Mouse (Mus musculus) heart, embryonic 16.5 days (tissue): ENCODE data around the gene Tmem214. TPM values are rescaled to one million over a fixed set of nuclear protein-coding genes. Genes with fewer than 3 reads are reported as not detected.
"Not testable (repeated sequence)": the region's sequence is repeated elsewhere in the genome, so short reads cannot be mapped to it uniquely, and the experiment has no call there.

Source experiments
- ATAC-seq: fragments of 200-750 bp; cut with Nextera tagmentation; replicated peaks from 2 replicates; pipeline ENCODE4 v1.8.0; 2017; ENCODE audit warnings: moderate number of reproducible peaks; ENCODE audit not compliant: insufficient read depth, low FRiP score; ENCODE audit errors: extremely low read depth
- H3K27ac ChIP-seq: fragments of 300-500 bp; sonication (generic); 2 replicates; pipeline ENCODE4 v1.5.1; 2014; ENCODE audit warnings: mild to moderate bottlenecking, low read length, control low read depth, moderate library complexity
- H3K27me3 ChIP-seq: fragments of 300-500 bp; sonication (generic); 2 replicates; pipeline ENCODE4 v1.6.1; 2014; ENCODE audit warnings: low read length, mixed read lengths; ENCODE audit not compliant: control insufficient read depth, insufficient read depth
- H3K36me3 ChIP-seq: fragments of 300-500 bp; sonication (generic); 2 replicates; pipeline ENCODE4 v1.6.1; 2014; ENCODE audit not compliant: control insufficient read depth, insufficient read depth
- H3K4me1 ChIP-seq: fragments of 300-500 bp; sonication (generic); 2 replicates; pipeline ENCODE4 v1.6.1; 2014; ENCODE audit warnings: low read length, mixed read lengths; ENCODE audit not compliant: control insufficient read depth, insufficient read depth
- H3K4me2 ChIP-seq: fragments of 300-500 bp; sonication (generic); 2 replicates; pipeline ENCODE4 v1.6.1; 2014; ENCODE audit warnings: low read depth, mild to moderate bottlenecking, control low read depth, low read length
- H3K4me3 ChIP-seq: fragments of 300-500 bp; sonication (generic); 2 replicates; pipeline ENCODE4 v1.5.1; 2014; ENCODE audit warnings: mild to moderate bottlenecking, control low read depth, low read length
- H3K9ac ChIP-seq: fragments of 300-500 bp; sonication (generic); 2 replicates; pipeline ENCODE4 v1.6.1; 2014; ENCODE audit warnings: low read length, control low read depth
- H3K9me3 ChIP-seq: fragments of 300-500 bp; sonication (generic); replicated peaks from 2 replicates; pipeline ENCODE4 v1.6.1; 2016; ENCODE audit warnings: low read length; ENCODE audit not compliant: control insufficient read depth
- WGBS: fragments of 180-500 bp; shearing (Covaris S2); extraction: QIAGEN DNeasy Blood & Tissue Kit; methylation state at CpG from one replicate; pipeline ENCODE4 v1.1.7; 2014; 5-methylcytosine and 5-hydroxymethylcytosine counted together
- polyA plus RNA-seq: library from polyadenylated mRNA; unstranded; fragments of >200 nt; fragmentation: Nextera tagmentation; extraction: Ambion mirVana; gene quantifications from 2 replicates; pipeline ENCODE4 v1.2.1, GENCODE M21; 2015

The Tmem214 gene
- polyA plus RNA-seq, 1 experiment from 2014 or later: 58.8 TPM

DNA sequence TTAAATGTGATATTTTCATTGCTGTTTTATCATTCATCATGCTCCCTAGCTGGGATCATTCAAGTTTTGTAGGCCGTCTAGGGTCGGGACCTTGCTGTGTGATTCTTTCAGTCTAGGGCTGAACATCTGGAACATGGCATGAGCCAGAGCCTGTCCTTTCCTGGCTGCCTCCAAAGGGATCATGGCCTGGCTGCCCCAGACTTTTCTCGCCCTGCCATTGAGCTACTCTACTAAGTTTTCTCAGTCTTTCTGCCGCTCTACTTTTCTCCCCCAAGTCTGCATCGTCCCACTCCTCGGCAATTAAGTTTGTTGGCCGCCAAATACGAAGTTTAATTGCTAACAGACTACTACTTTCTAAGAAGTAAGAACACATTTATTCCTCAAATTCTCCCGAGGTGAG, 1.2 kb downstream of the Tmem214 start:
- Histone ChIP-seq H3K4me1 (peaks cover 14% of the 10 kb centered on the region), H3K27me3 (no peaks in the 10 kb centered on the region), H3K4me2 (peak overlapping the region; percentile 66), H3K9me3 (no peaks in the 10 kb centered on the region), H3K4me3 (peak overlapping the region; percentile 88), H3K27ac (peak overlapping the region; percentile 25; the same call in 1 of the 2 replicates), H3K36me3 (peaks cover 25% of the 10 kb centered on the region), H3K9ac (peak overlapping the region; percentile 64)
- no peak for ATAC-seq
- 21% methylated on average over 9 of the region's 9 CpGs for WGBS

DNA sequence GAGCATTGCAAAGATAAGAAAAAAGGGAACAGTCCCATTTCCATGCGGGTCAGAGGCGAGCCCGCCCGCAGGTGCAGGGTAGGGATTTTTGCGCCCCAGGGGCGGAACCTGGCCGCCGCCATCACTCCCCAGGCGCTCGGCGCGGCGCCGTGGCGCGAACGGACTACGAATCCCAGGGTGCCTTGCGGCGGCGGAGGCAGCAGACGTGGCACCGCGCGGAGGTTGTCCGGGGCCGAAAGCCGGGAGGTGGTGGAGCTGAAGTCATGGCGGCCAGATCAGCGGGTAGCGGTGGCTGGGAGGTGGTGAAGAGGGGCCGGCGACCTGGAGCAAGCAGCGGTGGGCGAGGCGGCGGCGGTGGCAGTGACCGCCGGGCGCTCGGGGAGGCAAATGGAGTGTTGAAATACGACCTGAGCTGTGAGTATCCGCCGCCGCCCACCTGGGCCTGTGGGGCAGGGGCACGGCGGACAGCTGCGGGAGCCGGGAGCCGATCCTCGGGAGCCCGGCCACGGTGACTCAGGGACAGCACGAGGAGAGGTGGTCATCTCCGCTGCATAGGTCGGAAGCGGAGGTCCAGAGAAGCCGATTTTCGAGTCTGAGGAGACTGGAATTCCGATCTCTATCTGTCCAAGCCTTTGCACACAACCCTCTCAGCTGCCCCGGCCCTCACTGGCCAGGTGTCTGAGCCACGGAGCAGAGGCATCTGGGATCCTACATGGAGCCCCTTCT, 1.8 kb downstream of the Tmem214 start:
- Histone ChIP-seq H3K4me1 (peaks cover 12% of the 10 kb centered on the region), H3K9me3 (no peaks in the 10 kb centered on the region), H3K4me2 (peak overlapping the region; percentile 92), H3K27me3 (no peaks in the 10 kb centered on the region), H3K27ac (peak overlapping the region; percentile 71), H3K9ac (peak overlapping the region; percentile 93), H3K4me3 (peak overlapping the region; percentile 88), H3K36me3 (peaks cover 31% of the 10 kb centered on the region)
- WGBS: under 1% methylated on average over 59 of the region's 63 CpGs
- ATAC-seq: peak; percentile 95

DNA sequence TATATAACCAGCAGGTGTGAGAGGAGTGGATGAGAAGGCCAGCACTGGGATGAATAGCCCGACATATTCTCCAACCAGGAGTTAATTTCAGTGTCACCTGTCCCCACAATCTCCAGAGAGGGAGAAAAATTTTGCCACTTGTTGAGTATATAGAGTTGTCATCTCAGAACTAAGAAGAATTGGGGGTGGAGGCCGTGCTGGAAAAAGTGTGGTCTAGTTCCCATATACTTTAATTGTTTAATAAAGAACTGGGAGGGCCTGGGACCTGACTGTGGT, 2.3 kb downstream of the Tmem214 start:
- peaks cover 36% of the 10 kb centered on the region for H3K36me3 ChIP-seq
- peak overlapping the region; percentile 92 for H3K4me2 ChIP-seq
- peaks cover 12% of the 10 kb centered on the region for H3K4me1 ChIP-seq
- peak overlapping the region; percentile 88 for H3K4me3 ChIP-seq
- peak overlapping the region; percentile 93 for H3K9ac ChIP-seq
- no peaks in the 10 kb centered on the region for H3K9me3 ChIP-seq
- ATAC-seq: no peak
- H3K27me3 ChIP-seq: no peaks in the 10 kb centered on the region
- WGBS: 15% methylated on average over 2 of the region's 2 CpGs
- peak overlapping the region; percentile 71; the same call in 1 of the 2 replicates for H3K27ac ChIP-seq

GRCm38 (mm10) chr5:30872574-30872973, 4.8 kb downstream of the Tmem214 start:
- no peaks in the 10 kb centered on the region for H3K27me3 ChIP-seq
- H3K9me3 ChIP-seq: no peaks in the 10 kb centered on the region
- H3K9ac ChIP-seq: no peak overlapping the region
- ATAC-seq: no peak
- peaks cover 57% of the 10 kb centered on the region for H3K36me3 ChIP-seq
- H3K27ac ChIP-seq: no peak overlapping the region
- H3K4me2 ChIP-seq: no peak overlapping the region
- H3K4me3 ChIP-seq: no peak overlapping the region
- peaks cover 12% of the 10 kb centered on the region for H3K4me1 ChIP-seq
- WGBS: 93% methylated on average over 9 of the region's 9 CpGs

DNA sequence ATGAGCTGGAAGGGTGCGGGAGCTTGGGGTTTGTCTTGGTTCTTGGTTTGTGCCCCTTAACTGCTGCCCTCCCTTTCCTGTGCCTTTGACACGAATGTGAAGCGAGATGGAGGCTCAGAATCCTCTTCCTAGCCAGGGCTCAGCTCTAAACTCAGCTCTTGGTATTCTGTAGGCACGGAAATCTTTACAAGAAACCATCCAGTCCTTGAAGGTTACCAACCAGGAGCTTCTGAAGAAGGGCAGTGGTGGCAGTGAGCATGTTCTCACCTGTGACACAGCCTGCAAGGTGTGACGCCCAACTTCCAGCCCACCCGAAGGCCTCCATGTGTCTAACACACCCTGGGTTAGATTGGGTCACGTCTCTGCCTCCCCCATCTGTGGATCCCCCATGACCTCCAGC, 6.6 kb downstream of the Tmem214 start:
- H3K9ac ChIP-seq: no peak overlapping the region
- H3K4me1 ChIP-seq: peaks cover 9% of the 10 kb centered on the region
- H3K9me3 ChIP-seq: no peaks in the 10 kb centered on the region
- no peak for ATAC-seq
- H3K27ac ChIP-seq: no peak overlapping the region
- 86% methylated on average over 7 of the region's 7 CpGs for WGBS
- H3K4me2 ChIP-seq: no peak overlapping the region
- peaks cover 57% of the 10 kb centered on the region for H3K36me3 ChIP-seq
- H3K27me3 ChIP-seq: no peaks in the 10 kb centered on the region
- no peak overlapping the region for H3K4me3 ChIP-seq

- Histone ChIP-seq H3K36me3 (peaks cover 36% of the 10 kb centered on the region), H3K9me3 (no peaks in the 10 kb centered on the region), H3K27me3 (no peaks in the 10 kb centered on the region), H3K9ac (no peak overlapping the region), H3K4me1 (no peaks in the 10 kb centered on the region), H3K27ac (no peak overlapping the region), H3K4me2 (no peak overlapping the region), H3K4me3 (no peak overlapping the region)
- no peak for ATAC-seq
- 57% methylated on average over 6 of the region's 6 CpGs for WGBS
These were observed 10.8 kb downstream of the Tmem214 start for GRCm38 (mm10) chr5:30878616-30879015.

DNA sequence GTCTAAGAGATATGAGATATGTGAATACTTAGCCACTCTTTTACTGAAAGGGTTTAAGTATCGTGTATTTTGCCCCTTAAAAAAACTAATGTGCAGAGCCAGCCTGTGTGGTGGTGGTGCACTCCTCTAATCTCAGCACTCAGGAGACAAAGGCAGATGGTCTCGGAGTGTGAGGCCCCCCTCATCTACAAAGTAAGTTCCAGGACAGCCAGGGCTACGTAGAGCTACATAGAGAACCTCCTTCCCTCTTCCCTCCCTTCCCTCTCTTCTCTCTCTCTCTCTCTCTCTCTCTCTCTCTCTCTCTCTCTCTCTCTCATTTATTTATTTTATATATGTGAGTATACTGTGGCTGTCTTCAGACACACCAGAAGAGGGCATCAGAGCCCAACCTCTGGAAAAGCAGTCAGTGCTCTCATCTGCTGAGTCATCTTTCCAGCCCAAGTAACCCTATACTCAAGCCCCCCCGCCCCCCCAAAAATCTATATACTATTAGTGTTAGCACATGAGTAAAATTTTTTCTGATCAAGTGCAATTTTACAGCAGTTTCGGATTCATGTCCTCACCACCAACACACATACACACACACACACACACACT, 11.6 kb downstream of the Tmem214 start:
- Histone ChIP-seq H3K4me1 (no peaks in the 10 kb centered on the region), H3K4me3 (no peak overlapping the region), H3K9me3 (no peaks in the 10 kb centered on the region), H3K4me2 (no peak overlapping the region), H3K9ac (no peak overlapping the region), H3K27ac (no peak overlapping the region), H3K36me3 (peaks cover 28% of the 10 kb centered on the region), H3K27me3 (no peaks in the 10 kb centered on the region)
- 71% methylated on average over 5 of the region's 5 CpGs for WGBS
- no peak for ATAC-seq

DNA sequence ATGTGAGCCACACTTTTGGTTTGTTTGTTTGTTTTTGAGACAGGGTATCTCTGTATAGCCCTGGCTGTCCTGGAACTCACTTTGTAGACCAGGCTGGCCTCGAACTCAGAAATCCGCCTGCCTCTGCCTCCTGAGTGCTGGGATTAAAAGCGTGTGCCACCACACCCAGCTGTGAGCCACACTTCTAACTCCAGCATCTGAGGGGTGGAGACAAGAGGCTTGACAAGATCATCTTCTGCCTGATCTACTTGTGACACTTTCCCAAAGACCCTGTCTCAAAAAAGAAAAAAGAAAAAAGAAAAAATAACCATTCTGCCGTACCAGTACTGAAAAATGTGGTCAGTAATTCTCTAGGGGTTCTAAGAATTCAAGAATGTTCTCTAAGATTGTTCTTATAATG, 14.0 kb downstream of the Tmem214 start:
- H3K36me3 ChIP-seq, ATAC-seq, H3K27me3 ChIP-seq, H3K4me2 ChIP-seq, H3K4me3 ChIP-seq, H3K9me3 ChIP-seq, H3K27ac ChIP-seq, H3K4me1 ChIP-seq, H3K9ac ChIP-seq: not testable (repeated sequence)
- WGBS: 72% methylated on average over 4 of the region's 4 CpGs

DNA sequence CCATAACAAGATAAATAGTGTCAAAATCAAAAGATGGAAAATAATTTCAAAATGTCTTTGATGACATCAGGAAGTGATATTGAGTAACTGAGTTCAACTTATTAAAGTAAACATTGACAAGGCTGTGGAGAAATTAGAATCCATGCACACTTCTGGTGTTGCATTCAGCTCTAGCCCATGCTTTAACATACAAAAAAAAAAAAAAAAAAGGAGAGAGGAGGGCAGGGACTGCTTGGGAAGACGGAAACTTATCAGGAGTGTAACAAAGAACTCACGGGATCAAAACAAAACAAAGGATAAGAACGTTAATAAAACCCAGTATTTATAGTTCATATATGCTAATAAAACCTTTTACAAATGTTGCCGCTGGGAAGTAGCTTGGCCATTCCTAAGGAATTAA, 18.4 kb downstream of the Tmem214 start:
- no peak overlapping the region for H3K27ac ChIP-seq
- H3K36me3 ChIP-seq: peaks cover 2% of the 10 kb centered on the region; the same call in 1 of the 2 replicates
- H3K4me2 ChIP-seq: peak overlapping the region; percentile 84; the same call in 1 of the 2 replicates
- H3K4me3 ChIP-seq: no peak overlapping the region
- WGBS: 36% methylated on average over 4 of the region's 4 CpGs
- H3K9ac ChIP-seq: no peak overlapping the region
- no peaks in the 10 kb centered on the region for H3K9me3 ChIP-seq
- H3K4me1 ChIP-seq: peaks cover 16% of the 10 kb centered on the region
- ATAC-seq: no peak
- H3K27me3 ChIP-seq: no peaks in the 10 kb centered on the region
